Mouse (Mus musculus) heart, postnatal 4 days (tissue): Measurements from ENCODE around the gene Aaas. TPM values are rescaled to one million over a fixed set of nuclear protein-coding genes. Genes with fewer than 3 reads are reported as not detected.
A peak's percentile ranks its signal among the peaks of the same experiment; 100 is the strongest.

Experiments
- DNase-seq: peaks from one replicate; pipeline ENCODE4 v3.0.0; 2021
- total RNA-seq, 2 experiments: library from RNA; stranded (reverse); gene quantifications; 2 replicates each; pipeline ENCODE4 v1.2.3; 2021

Aaas gene
- 10 to 100 TPM; 29.2 to 30.0 TPM for total RNA-seq

DNA sequence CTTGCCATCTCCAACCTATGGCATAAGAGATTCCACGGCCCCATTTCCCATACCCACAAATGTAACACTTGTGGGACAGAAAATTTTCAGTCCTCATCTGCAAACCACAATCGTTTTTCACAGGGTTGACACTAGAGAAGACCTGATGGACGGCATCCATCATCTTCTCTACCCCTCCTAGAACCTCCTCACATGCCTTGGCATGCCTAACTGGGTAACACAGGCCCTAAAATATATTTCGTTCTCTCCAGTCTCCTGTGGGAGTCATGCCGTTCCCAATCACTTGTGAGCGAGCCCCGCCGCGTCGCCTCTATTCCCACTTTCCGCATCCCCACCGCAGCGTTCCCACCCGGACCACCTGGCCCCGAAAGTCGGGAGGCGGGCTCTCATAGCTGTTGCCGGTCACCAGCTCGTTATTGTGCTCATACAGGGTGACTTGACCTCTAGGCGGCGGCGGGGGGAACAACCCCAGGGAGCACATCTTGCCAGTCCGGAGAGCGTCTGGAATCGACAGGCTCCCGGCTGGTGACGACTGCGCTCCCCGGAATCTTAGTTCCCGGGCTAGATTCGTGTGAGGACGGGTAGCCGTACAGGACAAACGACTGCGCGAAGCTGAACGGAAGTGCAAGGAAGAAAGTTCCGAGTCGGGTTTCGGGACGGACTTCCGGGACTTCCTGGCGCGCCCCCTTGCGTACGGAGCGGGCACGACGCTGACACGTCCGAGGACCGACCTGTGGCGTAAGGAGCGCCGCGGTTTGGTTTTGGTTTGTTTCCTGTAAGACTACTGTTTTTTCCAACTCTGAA, at the start of gene Aaas:
Aaas (minus strand) TSS at position 634 of the 804 bp plus-strand sequence.
- peak; percentile 98 for DNase-seq

DNA sequence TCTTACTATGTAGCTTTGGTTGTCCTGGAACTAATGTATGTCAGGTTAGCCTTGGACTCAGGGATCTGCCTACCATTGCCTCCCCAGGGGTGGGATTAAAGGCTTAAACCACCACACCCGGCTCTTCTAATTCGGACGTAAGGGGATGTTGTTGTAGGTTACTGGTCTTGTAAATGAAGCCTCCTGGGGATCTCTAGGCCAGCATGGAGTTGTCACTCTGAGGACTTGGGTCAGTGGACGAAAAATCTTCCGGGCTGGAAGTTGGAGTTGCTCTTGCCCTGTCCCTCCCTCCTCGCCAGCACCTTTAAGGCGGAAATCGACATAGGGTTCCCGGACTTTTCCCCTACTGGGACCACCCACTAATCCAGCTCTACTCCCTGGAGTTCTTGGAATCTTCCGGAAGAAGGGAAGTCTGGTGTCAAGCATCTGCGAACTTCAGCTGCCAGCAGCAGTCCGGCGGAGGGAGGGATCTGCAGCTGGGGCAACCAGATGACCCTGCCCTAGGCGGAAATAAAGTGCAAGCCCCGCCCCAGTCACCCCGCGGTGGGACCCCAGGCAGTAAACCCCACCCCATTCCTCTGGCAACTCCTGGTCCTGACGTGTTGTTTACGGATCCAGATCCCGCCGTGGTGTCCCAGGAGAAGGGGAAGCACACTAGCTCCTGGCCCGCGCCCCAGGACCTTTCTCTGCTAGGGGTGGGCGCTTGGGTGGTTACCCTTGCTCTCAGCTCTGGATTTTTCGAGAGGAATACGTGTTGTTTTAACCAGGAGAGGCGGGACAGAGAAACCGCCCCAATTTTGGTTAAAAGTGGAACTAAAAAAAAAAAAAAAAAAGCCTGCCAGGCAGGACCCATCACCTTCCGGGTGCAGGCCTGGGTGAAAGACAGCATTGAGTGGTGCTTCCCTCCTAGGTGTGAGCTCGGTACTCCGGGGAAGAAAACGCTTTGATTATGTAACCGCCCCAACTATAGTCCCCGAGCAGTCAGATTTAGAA, 49.0 kb upstream of the Aaas start:
- peak; percentile 92 for DNase-seq

DNA sequence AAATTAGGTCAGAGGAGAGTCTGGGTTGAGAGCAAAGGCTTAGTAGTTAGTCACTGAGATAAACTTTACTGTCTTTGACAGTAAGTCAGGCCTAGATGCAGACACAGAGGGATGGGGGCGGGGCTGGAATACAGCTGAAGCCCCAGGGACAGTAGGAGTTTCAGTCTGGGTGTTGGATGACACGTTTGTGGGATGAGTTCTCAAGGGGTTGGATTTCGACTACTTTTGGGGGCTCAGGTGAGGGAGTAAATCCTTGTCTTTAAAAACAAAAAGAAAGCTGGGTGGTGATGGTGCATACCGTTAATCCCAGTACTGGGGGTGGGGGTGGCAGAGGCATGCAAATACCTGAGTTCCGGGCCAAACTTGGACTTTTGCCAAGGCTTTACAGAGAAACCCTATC, 48.1 kb upstream of the Aaas start:
- DNase-seq: no peak

DNA sequence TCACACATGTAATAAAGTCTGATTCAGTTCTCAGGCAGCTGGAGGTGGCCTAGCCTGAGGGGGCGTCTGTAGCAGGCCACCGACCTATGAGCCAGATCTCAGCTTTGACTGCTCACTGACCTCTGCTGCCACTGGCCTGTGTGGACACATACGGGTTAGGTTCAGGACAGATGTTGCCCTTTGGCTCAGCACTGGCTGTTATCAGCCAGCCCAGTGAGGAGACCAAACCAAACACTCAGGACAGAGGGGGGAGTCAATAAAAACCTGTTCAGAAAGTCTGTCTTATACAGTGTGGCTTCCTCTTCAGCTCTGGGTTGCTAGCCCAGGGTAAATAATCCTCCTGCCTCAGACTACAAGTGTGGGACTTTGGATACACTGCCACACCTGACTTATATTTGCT, 44.5 kb upstream of the Aaas start:
- no peak for DNase-seq

DNA sequence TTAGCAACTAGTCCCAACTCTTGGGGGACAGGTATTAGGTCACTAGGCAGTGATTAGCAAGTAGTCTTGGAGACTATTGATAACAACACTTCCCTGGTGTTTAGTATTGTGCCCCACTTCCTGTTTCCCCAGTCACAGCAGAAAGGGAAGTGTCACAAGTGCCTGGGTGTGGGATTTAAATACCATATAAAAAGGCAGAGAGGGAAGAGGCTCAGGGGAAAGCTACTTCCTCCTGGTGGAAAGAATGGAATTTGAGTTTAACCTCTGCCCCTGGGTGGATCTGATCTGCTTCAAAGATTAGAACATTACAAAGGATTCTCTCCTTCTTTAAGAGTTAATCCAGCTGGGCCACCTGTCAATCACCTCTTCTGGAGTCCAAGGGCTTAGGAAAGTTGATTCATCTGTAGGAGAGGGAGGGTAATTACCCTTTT, 43.0 kb upstream of the Aaas start:
- DNase-seq: no peak

DNA sequence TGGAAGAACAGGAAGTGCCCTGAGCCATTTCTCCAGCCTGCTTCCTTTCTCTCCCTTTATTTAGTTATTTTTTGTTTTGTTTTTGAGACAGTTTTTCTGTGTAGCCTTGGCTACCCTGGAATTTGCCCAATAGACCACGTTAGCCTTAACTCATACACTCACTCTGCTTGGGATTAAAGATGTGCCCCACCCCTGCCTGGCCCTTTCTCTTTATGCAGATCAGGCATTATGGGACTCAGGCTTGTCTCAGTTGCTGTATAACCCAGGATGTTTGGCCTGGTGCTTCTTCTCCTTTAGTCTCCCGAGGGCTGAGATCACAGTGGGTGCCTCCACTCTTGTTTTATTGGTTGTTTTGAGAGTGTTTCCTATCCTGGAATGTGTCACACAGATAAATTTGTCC, 41.9 kb upstream of the Aaas start:
- no peak for DNase-seq

DNA sequence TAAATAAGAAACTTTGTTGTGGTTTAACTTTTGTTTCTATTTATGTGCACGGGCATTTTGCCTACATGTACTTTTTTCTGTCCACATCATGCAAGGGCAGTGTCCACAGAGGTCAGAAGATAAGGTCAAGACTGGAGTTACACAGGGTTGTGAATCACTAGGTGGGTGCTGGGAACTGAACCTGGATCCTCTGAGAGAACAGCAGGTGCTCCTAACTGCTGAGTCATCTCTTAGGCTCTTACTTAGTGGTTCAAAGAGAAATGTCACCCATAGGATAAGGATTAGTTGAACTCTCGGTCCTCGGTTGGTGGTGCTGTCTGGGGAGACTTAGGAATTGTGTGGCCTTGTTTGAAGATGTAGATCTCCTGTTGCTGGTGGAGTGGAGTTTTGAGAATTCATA, 38.4 kb upstream of the Aaas start:
- DNase-seq: no peak

DNA sequence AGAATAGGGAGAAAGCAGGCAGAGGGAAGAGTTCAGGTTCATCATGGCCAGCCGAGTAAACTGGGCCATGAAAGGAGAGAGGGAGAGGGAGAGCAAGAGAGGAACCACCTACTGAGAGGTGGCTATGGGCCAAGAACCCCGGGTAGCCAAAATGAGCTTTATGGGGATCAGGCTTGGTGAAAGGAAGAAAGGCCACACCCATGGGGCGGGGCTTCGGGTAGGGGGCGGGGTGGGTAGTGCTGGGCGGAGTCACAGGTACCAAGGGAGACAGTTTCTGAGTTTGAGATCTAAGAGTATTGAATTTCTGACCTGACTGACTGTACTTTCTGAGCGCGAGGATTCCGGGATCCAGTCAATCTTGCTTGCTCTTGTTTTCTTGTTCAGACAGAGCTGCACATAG, 36.1 kb upstream of the Aaas start:
- DNase-seq: no peak

DNA sequence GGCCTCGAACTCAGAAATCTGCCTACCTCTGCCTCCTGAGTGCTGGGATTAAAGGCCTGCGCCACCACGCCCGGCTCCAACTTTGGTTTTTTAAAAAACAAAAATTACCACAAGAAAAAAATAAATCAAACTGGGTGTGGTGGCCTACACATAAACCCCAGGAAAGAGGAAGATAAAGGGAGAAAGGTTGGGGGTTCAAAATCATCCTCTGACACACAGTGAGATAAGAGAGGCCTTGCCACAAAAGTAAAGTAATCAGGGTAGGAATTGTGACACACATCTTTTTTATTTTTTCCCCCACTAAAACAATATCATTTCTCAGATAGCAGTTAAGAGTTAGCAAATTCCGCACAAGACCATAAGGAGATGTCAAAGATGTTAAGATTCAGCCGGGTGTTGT, 33.1 kb upstream of the Aaas start:
- DNase-seq: no peak

DNA sequence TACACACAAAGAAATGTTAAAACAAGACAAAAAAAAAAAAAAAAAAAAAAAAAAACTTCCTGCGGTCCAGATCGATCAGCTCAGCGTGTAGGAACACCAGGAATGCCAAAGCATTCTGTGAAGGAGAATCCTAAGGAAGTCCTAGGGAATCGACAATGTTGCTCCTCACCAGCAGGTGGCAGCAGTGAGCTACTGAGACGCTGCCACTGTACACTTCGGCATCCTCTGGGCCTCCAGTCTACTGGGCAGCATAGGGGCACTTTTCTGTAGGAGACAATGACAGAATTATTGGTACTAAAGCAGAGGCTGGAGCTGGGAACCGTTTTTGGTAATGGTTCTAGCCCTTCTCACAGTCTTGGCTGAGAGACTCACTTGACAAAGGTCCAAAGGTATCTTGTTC, 31.0 kb upstream of the Aaas start:
- peak; percentile 90 for DNase-seq

DNA sequence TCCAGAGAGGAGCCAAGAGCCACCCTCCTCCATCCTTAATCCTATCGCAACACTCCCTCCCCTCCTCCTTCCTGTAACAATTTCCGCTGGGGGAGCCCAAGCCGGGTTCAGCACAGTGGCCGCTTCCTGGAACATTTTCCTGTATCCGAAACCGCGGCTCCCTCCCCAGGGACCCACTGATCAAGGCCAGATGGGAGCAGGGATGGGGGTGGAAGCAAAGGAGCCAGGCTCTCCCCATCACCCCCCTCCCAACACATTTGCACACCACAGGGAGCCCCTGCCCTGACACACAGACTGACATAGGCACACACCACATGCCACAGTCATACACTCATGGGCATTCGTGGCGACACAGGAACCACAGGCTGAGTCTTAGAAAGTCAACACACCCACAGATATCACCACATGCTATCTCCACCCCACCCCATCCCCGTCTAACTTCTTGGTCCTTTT, 27.3 kb upstream of the Aaas start:
- DNase-seq: peak; percentile 80

DNA sequence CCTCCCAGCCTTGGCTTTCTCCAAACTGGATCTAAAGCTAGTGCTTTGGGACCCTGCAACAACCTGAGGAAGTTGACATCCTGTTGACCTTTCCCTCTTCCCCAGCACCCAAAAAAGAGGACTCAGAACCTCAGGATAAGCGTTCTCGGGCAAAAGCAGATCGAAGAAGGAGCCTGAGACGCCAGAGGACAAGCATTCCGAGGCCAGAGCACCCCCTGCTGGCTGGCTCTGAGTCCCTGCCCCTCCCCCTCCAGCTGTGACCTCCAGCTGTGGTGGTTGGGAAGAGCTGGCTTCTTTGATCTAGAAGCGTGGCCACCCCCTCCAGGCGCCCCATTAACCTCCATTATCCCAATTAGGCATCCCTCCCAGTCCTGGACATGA, 26.6 kb upstream of the Aaas start:
- DNase-seq: peak; percentile 95

DNA sequence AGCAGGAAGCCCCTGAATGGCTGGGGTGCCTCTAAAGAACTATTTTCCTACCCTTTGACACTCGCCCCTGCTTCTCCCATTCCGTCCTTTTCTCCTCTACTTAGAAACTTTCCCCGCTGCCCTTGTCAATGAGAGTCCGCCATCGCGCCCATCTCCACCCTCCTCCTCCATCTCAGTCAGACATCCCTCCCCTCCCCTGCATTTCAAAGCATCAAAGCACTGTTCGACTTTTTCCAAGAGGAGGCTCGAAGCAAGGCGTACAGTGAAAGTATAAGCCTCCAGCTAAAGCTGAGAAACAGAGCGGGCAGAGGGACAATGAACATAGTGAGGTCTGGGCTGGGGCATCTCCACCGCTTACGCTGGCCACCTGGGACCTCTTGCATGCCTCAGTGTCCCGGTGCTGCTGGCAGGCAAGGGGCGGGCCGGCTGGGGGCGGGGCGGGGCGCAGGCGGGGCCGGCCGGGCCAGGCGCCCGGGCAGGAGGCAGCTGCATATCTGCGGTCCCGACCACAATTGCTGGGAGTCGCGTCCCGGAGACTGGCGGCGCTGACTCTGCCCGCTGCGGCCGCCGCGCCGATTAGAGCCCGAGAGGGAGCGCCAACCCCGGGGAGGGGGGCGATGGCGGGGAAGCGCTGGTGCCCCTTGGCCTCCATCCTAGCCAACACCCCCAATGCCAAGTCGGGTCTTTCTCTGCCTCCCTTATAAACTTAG, 26.0 kb upstream of the Aaas start:
- DNase-seq: peak; percentile 67

DNA sequence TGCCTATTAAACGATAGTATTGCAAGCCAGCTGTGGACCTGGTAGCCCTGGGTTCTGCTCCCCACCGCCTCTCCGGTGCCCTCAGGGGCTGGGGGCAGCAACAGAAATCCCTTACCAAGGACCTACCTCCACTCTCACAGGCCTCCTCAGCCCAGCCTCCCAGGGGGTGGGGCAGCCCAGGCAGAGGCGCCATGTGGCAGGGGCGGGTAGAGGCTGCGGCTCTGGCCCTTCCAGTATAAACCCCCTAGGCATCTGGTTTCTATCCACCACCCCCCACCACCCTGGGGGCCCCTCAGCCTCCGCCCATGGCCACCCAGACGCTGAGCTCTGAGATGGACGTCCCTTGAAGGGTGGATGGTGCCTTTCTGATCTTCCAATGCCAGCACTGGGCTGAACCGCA, 20.2 kb upstream of the Aaas start:
- no peak for DNase-seq

DNA sequence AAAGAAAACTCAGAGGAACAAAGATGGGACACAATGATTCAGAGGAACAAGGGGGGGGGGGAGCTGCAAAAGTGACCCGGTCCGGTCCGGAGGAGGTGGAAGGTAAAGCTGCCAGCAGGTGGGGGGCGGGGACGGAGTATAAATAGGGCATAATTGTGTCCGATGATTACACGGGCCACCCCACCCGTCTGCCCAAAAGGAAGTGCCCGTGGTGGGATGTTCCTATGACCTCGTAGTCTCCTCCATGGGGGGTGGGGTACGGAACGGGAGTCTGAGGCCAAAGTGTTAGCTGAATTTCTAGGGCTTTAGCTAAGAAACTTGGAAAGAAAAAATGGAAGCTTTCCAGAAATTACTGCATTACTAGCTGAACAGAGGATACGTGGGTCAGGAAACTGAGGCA, 19.4 kb upstream of the Aaas start:
- DNase-seq: no peak

DNA sequence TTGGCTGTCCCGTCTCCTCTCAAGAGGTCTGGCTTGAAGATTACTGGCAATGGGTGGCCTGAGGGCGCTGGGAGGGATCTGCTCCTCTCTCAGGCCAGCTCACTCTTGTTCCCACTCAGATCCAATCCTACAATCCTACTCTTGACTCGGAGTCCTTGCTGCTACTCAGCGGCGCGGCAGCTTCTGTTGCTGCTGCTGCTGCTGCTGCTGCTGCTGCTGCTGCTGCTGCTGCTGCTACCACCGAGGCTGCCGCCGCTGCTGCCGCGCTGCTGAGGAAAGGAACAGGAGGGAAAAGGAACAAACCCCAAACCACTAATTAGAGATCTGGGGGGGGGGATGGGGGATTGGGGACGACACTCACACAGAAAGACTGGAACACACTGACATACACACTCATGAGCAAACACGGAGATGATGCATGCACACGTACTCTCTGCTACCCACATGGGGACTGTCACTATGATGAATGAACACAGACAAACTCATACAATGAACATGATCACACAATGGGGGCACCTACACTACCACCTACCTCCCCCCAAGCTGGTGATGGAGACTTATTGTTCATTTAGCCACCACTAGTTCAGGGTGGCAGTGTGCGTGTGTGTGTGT, 16.3 kb upstream of the Aaas start, which contains the start of gene Sp7:
Sp7 (minus strand) TSS at position 450 of the 612 bp plus-strand sequence.
- no peak for DNase-seq

DNA sequence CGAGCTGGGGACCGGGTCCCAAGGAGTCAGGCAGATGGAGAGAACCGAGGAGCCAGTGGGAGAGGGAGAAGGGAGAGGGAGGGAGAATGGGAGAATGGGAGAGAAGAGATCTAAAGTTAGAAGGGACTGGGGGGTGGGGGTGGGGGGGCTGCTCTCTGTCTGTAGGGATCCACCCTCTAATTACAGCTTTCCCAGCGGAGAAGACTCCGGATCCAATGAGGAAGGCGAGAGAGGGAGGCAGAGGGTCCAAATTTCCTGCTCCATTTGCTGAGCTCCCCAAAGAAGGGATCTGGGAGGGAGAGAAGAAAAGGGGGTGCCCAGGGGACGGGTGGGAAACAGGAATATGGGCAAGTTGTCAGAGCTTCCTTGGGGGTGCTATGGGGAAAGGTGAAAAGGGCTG, 15.7 kb upstream of the Aaas start:
- no peak for DNase-seq

DNA sequence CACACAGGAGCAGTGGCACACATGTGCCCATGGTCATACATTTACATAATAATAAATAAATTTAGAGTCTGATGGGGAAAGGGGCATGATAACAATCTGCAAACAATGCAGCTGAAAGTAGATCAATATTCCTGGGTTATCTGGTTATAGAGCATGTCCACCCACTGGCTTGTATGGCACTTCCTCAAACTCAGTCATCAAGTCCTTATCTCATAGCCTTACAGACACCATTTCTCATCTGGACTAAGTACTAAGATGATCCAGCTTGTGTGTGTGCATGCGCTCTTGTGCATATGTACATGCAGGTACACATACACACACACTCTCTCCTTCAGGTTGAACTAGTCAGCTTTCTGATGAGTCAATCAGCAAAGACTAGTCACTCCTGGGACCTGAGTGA, 14.1 kb upstream of the Aaas start:
- no peak for DNase-seq

DNA sequence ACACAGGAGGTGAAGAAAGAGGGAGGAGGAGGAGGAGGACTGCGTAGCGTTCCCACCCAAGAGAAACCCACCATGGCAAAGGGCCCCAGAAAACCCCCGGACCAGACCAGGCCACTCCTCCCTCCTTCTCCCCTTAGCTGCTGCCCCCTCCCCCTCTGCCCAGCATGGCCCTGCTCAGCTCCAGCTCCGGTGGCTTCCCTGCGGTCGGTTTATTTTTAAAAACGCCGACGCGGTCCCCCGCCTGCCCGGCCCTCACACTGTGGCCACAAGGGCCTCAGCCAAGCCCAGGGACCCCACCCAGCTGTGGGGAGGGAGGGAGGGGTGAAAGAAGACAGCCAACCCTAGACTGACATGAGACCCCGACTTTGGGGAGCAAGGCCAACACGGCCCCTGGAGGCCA, 12.1 kb upstream of the Aaas start:
- DNase-seq: peak; percentile 35

DNA sequence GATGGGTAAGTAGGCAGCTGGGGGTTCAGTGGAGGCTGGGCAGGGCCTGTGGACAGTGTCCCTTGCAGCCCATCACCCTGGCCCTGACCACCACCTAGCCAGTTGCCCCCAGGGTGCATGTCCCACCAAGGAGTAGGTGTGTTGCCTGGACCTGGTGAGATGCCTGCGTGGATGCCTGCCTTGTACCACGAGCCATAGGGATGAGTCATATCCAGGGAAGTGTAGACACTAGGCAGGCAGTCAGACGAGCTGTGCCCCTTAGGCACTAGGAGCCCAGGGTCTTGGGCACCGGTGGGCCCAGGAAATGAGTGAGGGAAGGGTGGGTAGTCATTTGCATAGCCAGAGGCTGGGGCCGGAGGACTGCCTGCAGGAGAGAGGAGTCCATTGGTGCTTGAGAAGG, 8.3 kb upstream of the Aaas start:
- no peak for DNase-seq

DNA sequence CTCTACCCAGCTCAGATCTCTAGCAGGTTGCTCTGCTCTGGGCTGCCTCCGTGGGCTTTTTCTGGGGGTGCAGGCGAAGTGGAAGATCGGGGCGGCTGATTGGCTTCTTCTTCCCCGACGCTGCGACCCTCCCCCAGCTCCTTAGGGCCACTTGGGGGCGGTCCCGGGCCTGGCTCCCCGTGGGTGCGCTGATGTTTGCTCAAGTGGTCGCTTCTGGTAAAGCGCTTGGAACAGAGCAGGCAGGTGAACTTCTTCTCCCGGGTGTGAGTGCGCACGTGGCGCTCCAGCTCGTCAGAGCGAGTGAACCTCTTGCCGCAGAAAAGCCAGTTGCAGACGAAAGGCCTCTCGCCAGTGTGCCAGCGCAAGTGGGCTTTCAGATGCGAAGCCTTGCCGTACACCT, 7.6 kb upstream of the Aaas start:
- DNase-seq: no peak
